Mouse (Mus musculus) Patski (cell line): ENCODE results near the gene Phlpp1. TPM values are rescaled to one million over a fixed set of nuclear protein-coding genes. Genes with fewer than 3 reads are reported as not detected.

Source experiments
- ATAC-seq: fragments of 100-300 bp; one replicate; pipeline ENCODE4 v1.8.0; 2021
- CTCF ChIA-PET: fragments of 350-600 bp; sonication (Branson Sonifier 250); formaldehyde crosslinking; loops from one replicate; lab custom pipeline; 2022; ENCODE audit warnings: inconsistent platforms; lab: Charles Lee
- POLR2A ChIA-PET: fragments of 350-600 bp; sonication (Branson Sonifier 250); formaldehyde crosslinking; loops from one replicate; lab custom pipeline; 2022; ENCODE audit warnings: antibody characterized with exemption, inconsistent platforms; lab: Charles Lee
- DNase-seq: peaks from one replicate; pipeline ENCODE4 v3.0.0-alpha.2; 2011; ENCODE audit warnings: low read depth, low spot score
- H3K27me3 ChIP-seq: fragments of 371-371 bp; one replicate; pipeline ENCODE4 v1.5.1; 2021
- CTCF ChIP-seq: fragments of 100-300 bp; IDR thresholded peaks from one replicate; pipeline ENCODE4 v1.5.1; 2021
- in situ Hi-C: fragments of 300-500 bp; cut with MboI; formaldehyde crosslinking; loops from 3 replicates; pipeline ENCODE4 v1.11.1; 2018; ENCODE audit warnings: low pct_unique_long_range_greater_than_20kb, mixed read lengths
- polyA plus RNA-seq: library from polyadenylated mRNA; unstranded; gene quantifications from one replicate; pipeline ENCODE4 v1.2.3, GENCODE M21; 2021

Gene Phlpp1
- polyA plus RNA-seq, 1 experiment from 2014 or later: 8.5 TPM

DNA sequence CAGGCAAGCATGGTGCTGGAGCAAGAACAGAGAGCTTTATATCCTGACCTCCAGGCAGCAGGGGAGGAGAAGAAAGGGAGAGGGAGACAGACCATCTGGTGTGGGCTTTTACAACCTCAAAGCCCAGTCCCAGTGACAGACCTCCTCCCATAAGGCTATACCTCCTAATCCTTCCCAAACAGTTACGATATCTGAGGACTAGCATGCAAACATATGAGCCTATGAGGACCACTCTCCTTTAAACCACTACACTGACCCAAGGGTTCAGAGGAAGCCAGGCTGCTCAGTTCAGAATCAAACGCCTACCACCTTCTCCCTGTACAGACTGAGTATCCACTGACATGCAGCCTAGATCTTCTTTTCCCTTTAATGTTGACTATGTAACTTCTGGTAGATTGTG is 239.3 kb downstream of the Phlpp1 start:
- no peaks in the 10 kb centered on the region for H3K27me3 ChIP-seq
- TF ChIP-seq CTCF: no peak
- CTCF ChIA-PET: no interaction called here
- DNase-seq (no peak), ATAC-seq (no peak)
- in situ Hi-C loops: no loop called here
- POLR2A ChIA-PET: no interaction called here

DNA sequence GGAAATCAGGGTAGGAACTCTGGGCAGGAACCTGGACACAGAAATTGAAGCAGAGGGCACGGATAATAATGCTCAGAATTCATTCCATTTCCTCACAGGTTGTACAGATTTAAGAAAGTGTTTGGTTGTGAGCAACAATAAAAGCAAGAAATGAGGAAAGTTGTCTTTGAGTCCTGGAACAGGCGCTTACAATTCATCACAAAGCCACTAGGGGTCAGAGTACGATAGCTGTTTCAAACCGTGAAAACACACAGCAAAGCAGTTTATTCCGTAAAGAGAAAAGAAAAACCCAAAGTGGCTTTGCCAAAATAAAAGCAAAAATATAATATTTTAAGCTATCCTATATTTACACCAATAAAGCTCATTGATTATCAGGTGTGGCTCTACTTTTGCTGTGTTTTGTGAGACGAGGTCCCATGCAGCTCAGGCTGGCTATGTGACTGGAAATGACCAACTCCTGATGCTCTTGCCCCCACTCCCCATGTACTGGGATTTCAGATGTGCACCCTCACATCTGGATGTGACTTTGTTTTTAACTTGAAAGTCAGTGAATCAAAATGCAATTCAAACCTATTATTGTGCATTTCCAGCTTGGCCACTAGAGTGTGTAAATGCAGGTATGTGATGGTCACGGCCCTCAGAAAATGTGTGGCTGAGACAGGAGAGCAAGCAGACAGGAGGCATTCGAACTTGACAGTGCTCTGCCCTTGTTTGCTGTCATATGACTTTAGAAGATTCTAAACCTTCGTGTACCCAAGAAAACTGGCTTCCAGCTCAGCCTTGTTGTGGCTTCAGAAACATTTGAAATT is 253.8 kb downstream of the Phlpp1 start:
- in situ Hi-C loops: loop anchor here (5.0 kb wide), 3 partner anchors 92 to 387 kb away; no protein-coding TSS in a partner anchor

DNA sequence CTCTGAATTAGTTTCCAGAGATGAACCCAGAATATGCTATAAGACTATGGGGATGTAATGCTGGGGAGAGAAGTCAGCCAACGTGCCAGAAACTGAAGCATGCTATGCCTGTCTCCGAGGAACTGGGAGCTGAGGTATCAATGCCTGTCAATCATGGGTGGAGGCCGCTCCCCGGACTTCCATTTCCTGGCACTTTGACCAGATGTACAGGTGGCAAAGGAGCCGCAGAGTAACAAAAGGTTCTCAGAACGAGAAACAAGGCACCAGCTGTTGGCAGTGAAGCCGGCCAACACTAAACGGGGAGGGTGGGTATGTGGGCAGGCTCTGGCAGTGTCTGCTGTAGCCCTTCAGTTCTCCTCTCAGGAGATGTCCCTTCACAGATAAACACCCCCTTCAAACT is 256.6 kb downstream of the Phlpp1 start:
- in situ Hi-C loops: loop anchor here (5.0 kb wide), 3 partner anchors 89 to 384 kb away; no protein-coding TSS in a partner anchor
- ChIA-PET POLR2A (no interaction called here), CTCF (no interaction called here)
- DNase-seq (no peak), ATAC-seq (no peak)
- no peaks in the 10 kb centered on the region for H3K27me3 ChIP-seq
- no peak for TF ChIP-seq CTCF

More for the DNA sequence above, 253.8 kb downstream of the Phlpp1 start:
- no peaks in the 10 kb centered on the region for H3K27me3 ChIP-seq
- ATAC-seq (no peak), DNase-seq (no peak)
- ChIA-PET POLR2A (interaction anchor here (1.0 to 1.5 kb wide), 2 partner anchors 294 to 309 kb away, joined by 4 read pairs; no protein-coding TSS in a partner anchor), CTCF (interaction anchor here (0.7 to 3.5 kb wide), 32 partner anchors 10 to 393 kb away, joined by 3 to 21 read pairs (median 4); no protein-coding TSS in a partner anchor)
- peak; percentile 84 for TF ChIP-seq CTCF

DNA sequence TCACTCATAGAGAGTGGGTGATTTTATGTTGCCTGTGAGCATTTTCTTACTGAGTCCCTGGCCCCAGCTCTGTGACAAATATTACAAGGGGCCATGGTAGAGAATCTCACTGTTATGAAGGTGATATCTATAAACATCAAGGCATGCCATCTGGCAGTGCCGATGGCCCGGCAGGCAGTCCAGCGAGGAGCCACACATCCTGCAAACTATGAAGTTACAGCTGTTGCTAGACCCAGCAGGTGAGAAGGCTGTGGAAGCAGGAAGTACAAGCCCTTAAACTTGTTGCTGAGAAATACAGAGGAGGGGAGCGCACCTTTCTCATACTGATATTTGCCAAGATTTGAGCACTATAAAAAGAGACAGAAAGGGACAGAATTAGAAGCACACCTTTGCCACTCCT is 257.0 kb downstream of the Phlpp1 start:
- TF ChIP-seq CTCF: no peak
- POLR2A ChIA-PET: no interaction called here
- in situ Hi-C loops: loop anchor here (5.0 kb wide), 3 partner anchors 89 to 384 kb away; no protein-coding TSS in a partner anchor

DNA sequence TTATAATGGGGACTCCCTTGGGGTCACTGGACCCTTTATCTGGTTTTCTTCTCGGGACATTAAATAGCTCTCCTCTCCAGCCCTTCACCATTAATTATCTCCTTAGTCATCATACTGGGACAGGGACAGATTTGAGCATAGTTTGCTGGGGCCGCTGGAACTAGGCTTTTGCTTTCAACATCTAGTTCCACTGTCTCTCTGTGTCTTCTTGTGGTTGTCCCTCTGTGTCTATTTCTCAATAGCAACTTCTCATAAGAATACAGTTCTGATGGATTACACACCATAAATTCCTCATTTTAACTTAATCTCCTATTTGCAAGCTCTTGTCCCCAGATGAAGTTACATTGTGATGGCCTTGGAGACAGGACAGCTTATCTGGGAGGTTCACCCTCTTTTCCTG is 262.0 kb downstream of the Phlpp1 start:
- H3K27me3 ChIP-seq: no peaks in the 10 kb centered on the region
- TF ChIP-seq CTCF: no peak
- in situ Hi-C loops: no loop called here
- no peak for ATAC-seq
- no peak for DNase-seq
- ChIA-PET POLR2A (interaction anchor here (1.0 kb wide), 1 partner anchor 305 kb away, joined by 3 read pairs; no protein-coding TSS in a partner anchor), CTCF (interaction anchor here (3.9 kb wide), 1 partner anchor 9 kb away, joined by 20 read pairs; no protein-coding TSS in a partner anchor)

More for the DNA sequence above, 257.0 kb downstream of the Phlpp1 start:
- CTCF ChIA-PET: no interaction called here
- H3K27me3 ChIP-seq: no peaks in the 10 kb centered on the region
- DNase-seq: no peak
- ATAC-seq: no peak

Other genes starting within 250 kb of the Phlpp1 start
- 14.1 TPM for gene Zcchc2, start 181.3 kb upstream of the Phlpp1 start, polyA plus RNA-seq